ENCODE assay signal across 9 mouse cellular contexts in genomic region chr19:8569453-8569863, GRCm38 (mm10). TPM values are rescaled to one million over a fixed set of nuclear protein-coding genes. Genes with fewer than 3 reads are reported as not detected.
DNase-seq lines count a peak whose midpoint lies in the region; ATAC-seq lines count a peak whose summit lies in the region.
"Had no signal": no experiment of that assay in that cellular context is flagged by ENCODE, and none has a peak within 500 bp of the region (broad histone marks: within the 10 kb centered on the region; RNA-seq: fewer than 3 reads in every experiment).

No protein-coding gene starts in this region.

- DNase-seq in heart, adult 11 months = peak; percentile 85
- no peak for DNase-seq in heart, adult 8-10 months (ENCODE audit: low spot score)
- DNase-seq in NIH3T3 (ENCODE audit: low read depth) = peak; percentile 21
- peak; percentile 29 for DNase-seq in lung, postnatal 10 days
- DNase-seq in urinary bladder, postnatal 14 days (ENCODE audit: low spot score) = no peak

- no peaks in the 10 kb centered on the region for H3K9me3 ChIP-seq in forebrain, embryonic 16.5 days (ENCODE audit: control insufficient read depth, low read length)
- H3K9me3 ChIP-seq in kidney, embryonic 14.5 days (ENCODE audit: control insufficient read depth, low read length) = no peaks in the 10 kb centered on the region
- no peaks in the 10 kb centered on the region for H3K9me3 ChIP-seq in stomach, embryonic 15.5 days
- H3K9me3 ChIP-seq: G1E had no signal

- no peaks in the 10 kb centered on the region for H3K4me1 ChIP-seq in forebrain, embryonic 16.5 days (replicated peaks; ENCODE audit: control insufficient read depth, insufficient read depth, low read length)
- no peaks in the 10 kb centered on the region for H3K4me1 ChIP-seq in kidney, embryonic 14.5 days (ENCODE audit: control insufficient read depth, insufficient read depth, low read length)
- peaks cover 4% of the 10 kb centered on the region; the same call in 1 of the 2 replicates for H3K4me1 ChIP-seq in stomach, embryonic 15.5 days

- H3K36me3 ChIP-seq in forebrain, embryonic 16.5 days (ENCODE audit: control insufficient read depth, insufficient read depth) = no peaks in the 10 kb centered on the region
- no peaks in the 10 kb centered on the region for H3K36me3 ChIP-seq in kidney, embryonic 14.5 days (ENCODE audit: control insufficient read depth, insufficient read depth, low read length)
- H3K36me3 ChIP-seq in stomach, embryonic 15.5 days = no peaks in the 10 kb centered on the region
- H3K36me3 ChIP-seq: G1E had no signal

- 0 out of 2 replicates have a peak, but pooled peaks have one; percentile 20 for ATAC-seq in forebrain, embryonic 16.5 days
- ATAC-seq in kidney, embryonic 14.5 days (ENCODE audit: low FRiP score, low TSS enrichment) = peak; percentile 32; the same call in 1 of the 2 replicates
- 0 out of 2 replicates have a peak, but pooled peaks have one; percentile 27 for ATAC-seq in stomach, embryonic 15.5 days (ENCODE audit: insufficient read depth, low FRiP score, low read depth)

- WGBS in forebrain, embryonic 16.5 days = 5% methylated on average over 14 of the region's 14 CpGs
- WGBS in kidney, embryonic 14.5 days = 3% methylated on average over 14 of the region's 14 CpGs
- WGBS in stomach, embryonic 15.5 days = 4% methylated on average over 14 of the region's 14 CpGs

- H3K9ac ChIP-seq in forebrain, embryonic 16.5 days (replicated peaks; ENCODE audit: low read depth, low read length) = 0 out of 2 replicates have a peak overlapping the region, but pooled peaks have one; percentile 33
- H3K9ac ChIP-seq in kidney, embryonic 14.5 days (ENCODE audit: low read depth, low read length) = peak overlapping the region; percentile 42; the same call in 1 of the 2 replicates
- no peak overlapping the region for H3K9ac ChIP-seq in stomach, embryonic 15.5 days

- H3K27ac ChIP-seq in forebrain, embryonic 16.5 days (ENCODE audit: low read length) = no peak overlapping the region
- no peak overlapping the region for H3K27ac ChIP-seq in kidney, embryonic 14.5 days (ENCODE audit: low read depth, low read length)
- no peak overlapping the region for H3K27ac ChIP-seq in stomach, embryonic 15.5 days

- H3K27me3 ChIP-seq in forebrain, embryonic 16.5 days (replicated peaks; ENCODE audit: control insufficient read depth, insufficient read depth, low read length) = no peaks in the 10 kb centered on the region
- H3K27me3 ChIP-seq in kidney, embryonic 14.5 days (ENCODE audit: control insufficient read depth, insufficient read depth, low read length) = no peaks in the 10 kb centered on the region
- no peaks in the 10 kb centered on the region for H3K27me3 ChIP-seq in stomach, embryonic 15.5 days (replicated peaks)

- peak overlapping the region; percentile 20 for H3K4me3 ChIP-seq in forebrain, embryonic 16.5 days (replicated peaks; ENCODE audit: low read length)
- H3K4me3 ChIP-seq in kidney, embryonic 14.5 days (ENCODE audit: low read length) = peak overlapping the region; percentile 24; the same call in 1 of the 2 replicates
- peak overlapping the region; percentile 26 for H3K4me3 ChIP-seq in stomach, embryonic 15.5 days (replicated peaks)

- H3K4me2 ChIP-seq in forebrain, embryonic 16.5 days (ENCODE audit: low read length) = peak overlapping the region; percentile 53
- H3K4me2 ChIP-seq in kidney, embryonic 14.5 days (replicated peaks; ENCODE audit: low read depth, low read length) = peak overlapping the region; percentile 38
- peak overlapping the region; percentile 52 for H3K4me2 ChIP-seq in stomach, embryonic 15.5 days

RNA-seq across cellular contexts. Expression of gene Slc22a8, which starts 21.6 kb away (rescaled TPM):
- total RNA-seq in heart, adult 8-10 months (2022) = under 1 TPM in 1 of 4 experiments, not detected in 3; 0.25 TPM
- polyA plus RNA-seq in forebrain, embryonic 16.5 days (2015; fragmentation: Nextera tagmentation; extraction: Ambion mirVana) = 9.2 and 11.2 TPM in 2 replicates
- polyA plus RNA-seq in kidney, embryonic 14.5 days (2014; fragmentation: Nextera tagmentation; extraction: Ambion mirVana) = 1.7 and 3.9 TPM in 2 replicates
- 0.05 and 0.12 TPM in 2 replicates for polyA plus RNA-seq in stomach, embryonic 15.5 days (2015; fragmentation: Nextera tagmentation; extraction: Ambion mirVana)
- polyA plus RNA-seq: G1E had no signal

RNA-seq across cellular contexts. Expression of gene Slc22a6, which starts 48.4 kb away (rescaled TPM):
- not detected for total RNA-seq in heart, adult 8-10 months (2022)
- polyA plus RNA-seq in forebrain, embryonic 16.5 days (2015; fragmentation: Nextera tagmentation; extraction: Ambion mirVana) = 9.4 and 14.0 TPM in 2 replicates
- 1.2 and 3.2 TPM in 2 replicates for polyA plus RNA-seq in kidney, embryonic 14.5 days (2014; fragmentation: Nextera tagmentation; extraction: Ambion mirVana)
- not detected in 2 replicates for polyA plus RNA-seq in stomach, embryonic 15.5 days (2015; fragmentation: Nextera tagmentation; extraction: Ambion mirVana)
- polyA plus RNA-seq: G1E had no signal

Comparison
In these comparisons a context has a peak if more than half of its experiments do, and no peak if none do; other contexts are left out.
1. DNase-seq: peak in heart, adult 11 months (single experiment), NIH3T3 (single experiment) and lung, postnatal 10 days (single experiment); none in heart, adult 8-10 months (single experiment) and urinary bladder, postnatal 14 days (single experiment).
2. Peak in every context shown above with its lines, with median percentiles within 50 percentile points of each other: ATAC-seq, H3K4me2 ChIP-seq and H3K4me3 ChIP-seq.